Mouse (Mus musculus): ENCODE data around the gene Fbxl13. TPM values are rescaled to one million over a fixed set of nuclear protein-coding genes. Genes with fewer than 3 reads are reported as not detected.

The Fbxl13 gene
- total and polyA plus RNA-seq, 3 experiments: 0.13 to 0.23 TPM; not detected in 1

GRCm38 (mm10) chr5:21513363-21513762, 132.1 kb downstream of the Fbxl13 start:
- no peaks in the 10 kb centered on the region; a peak in 1 of 4 replicates for H3K36me3 ChIP-seq (ENCODE audit: control insufficient read depth in 1 of 2, insufficient read depth in 2 of 2, low read length in 2 of 2)
- H3K79me2 ChIP-seq (ENCODE audit: control insufficient read depth, insufficient read depth, low read length, poor library complexity): no peaks in the 10 kb centered on the region
- DNase-seq (ENCODE audit: low read depth, low spot score): no peak
- TF ChIP-seq HCFC1 (IDR thresholded peaks at IDR 0.05; ENCODE audit: low read depth, low read length) (no peak), KAT2A (conservative IDR thresholded peaks at IDR 0.05; ENCODE audit: low read depth, low read length) (no peak), ZKSCAN1 (IDR thresholded peaks at IDR 0.05; ENCODE audit: low read depth, low read length) (no peak), CHD2 (IDR thresholded peaks at IDR 0.05; ENCODE audit: low read length) (no peak), MAFK (IDR thresholded peaks at IDR 0.05; ENCODE audit: borderline replicate concordance, low read depth, low read length) (no peak)
- H3K27me3 ChIP-seq (ENCODE audit: control insufficient read depth in 1 of 2, insufficient read depth in 2 of 2, low read length in 2 of 2): no peaks in the 10 kb centered on the region; a peak in 1 of 4 replicates
- H3K27ac ChIP-seq (ENCODE audit: control insufficient read depth, low read depth, low read length): no peak overlapping the region
- H3K4me3 ChIP-seq (ENCODE audit: control insufficient read depth in 1 of 2, insufficient read depth in 1 of 2, low read depth in 2 of 2, low read length in 2 of 2): no peak overlapping the region
- no peaks in the 10 kb centered on the region for H3K9me3 ChIP-seq (replicated peaks; ENCODE audit: insufficient read depth, low read length)
- H3K4me1 ChIP-seq (ENCODE audit: control insufficient read depth in 1 of 2, insufficient read depth in 2 of 2, low read length in 2 of 2): peaks cover 0 to 3% of the 10 kb centered on the region in 2 experiments; a peak in 1 of 4 replicates
- no peak overlapping the region for H3K9ac ChIP-seq (ENCODE audit: control insufficient read depth, low read depth, low read length, poor library complexity, severe bottlenecking)

DNA sequence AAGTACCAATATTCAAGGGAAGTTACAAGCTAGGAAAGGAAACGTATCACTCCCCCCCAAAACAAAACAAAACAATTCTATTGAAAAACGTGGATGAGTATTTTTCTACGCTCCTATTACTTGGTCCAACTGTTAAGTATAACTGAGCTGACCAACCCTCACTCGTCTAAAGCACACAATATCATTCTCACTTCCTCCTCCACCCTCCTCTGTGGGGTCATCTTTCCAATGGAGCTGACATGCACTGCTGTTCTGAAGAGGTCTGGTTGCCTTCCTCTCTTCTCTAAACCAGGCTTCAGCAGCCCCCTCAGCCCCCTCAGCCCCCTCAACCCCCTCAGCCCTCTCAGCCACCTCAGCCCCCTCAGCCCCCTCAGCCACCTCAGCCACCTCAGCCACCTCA, 135.6 kb downstream of the Fbxl13 start:
- TF ChIP-seq TBP (IDR thresholded peaks at IDR 0.05; ENCODE audit: low read depth, low read length): no peak
- no peaks in the 10 kb centered on the region for H3K36me3 ChIP-seq (ENCODE audit: control insufficient read depth in 1 of 2, insufficient read depth in 2 of 2, low read length in 2 of 2)
- H3K9ac ChIP-seq (ENCODE audit: control insufficient read depth, low read depth, low read length, poor library complexity, severe bottlenecking): no peak overlapping the region
- DNase-seq (ENCODE audit: low read depth, low spot score): no peak
- no peaks in the 10 kb centered on the region for H3K4me1 ChIP-seq (ENCODE audit: control insufficient read depth in 1 of 2, insufficient read depth in 2 of 2, low read length in 2 of 2)
- no peak overlapping the region for H3K4me3 ChIP-seq (ENCODE audit: control insufficient read depth in 1 of 2, insufficient read depth in 1 of 2, low read depth in 2 of 2, low read length in 2 of 2)
- no peaks in the 10 kb centered on the region; a peak in 2 of 4 replicates for H3K27me3 ChIP-seq (ENCODE audit: control insufficient read depth in 1 of 2, insufficient read depth in 2 of 2, low read length in 2 of 2)
- H3K9me3 ChIP-seq (replicated peaks; ENCODE audit: insufficient read depth, low read length): no peaks in the 10 kb centered on the region
- H3K27ac ChIP-seq (ENCODE audit: control insufficient read depth, low read depth, low read length): no peak overlapping the region
- no peaks in the 10 kb centered on the region for H3K79me2 ChIP-seq (ENCODE audit: control insufficient read depth, insufficient read depth, low read length, poor library complexity)

- Histone ChIP-seq H3K9me3 (replicated peaks; ENCODE audit: insufficient read depth, low read length) (no peaks in the 10 kb centered on the region), H3K9ac (ENCODE audit: control insufficient read depth, low read depth, low read length, poor library complexity, severe bottlenecking) (no peak overlapping the region), H3K36me3 (ENCODE audit: control insufficient read depth in 1 of 2, insufficient read depth in 2 of 2, low read length in 2 of 2) (no peaks in the 10 kb centered on the region), H3K27me3 (ENCODE audit: control insufficient read depth in 1 of 2, insufficient read depth in 2 of 2, low read length in 2 of 2) (no peaks in the 10 kb centered on the region; a peak in 1 of 4 replicates), H3K79me2 (ENCODE audit: control insufficient read depth, insufficient read depth, low read length, poor library complexity) (no peaks in the 10 kb centered on the region), H3K4me1 (ENCODE audit: control insufficient read depth in 1 of 2, insufficient read depth in 2 of 2, low read length in 2 of 2) (no peaks in the 10 kb centered on the region), H3K4me3 (ENCODE audit: control insufficient read depth in 1 of 2, insufficient read depth in 1 of 2, low read depth in 2 of 2, low read length in 2 of 2) (no peak overlapping the region), H3K27ac (ENCODE audit: control insufficient read depth, low read depth, low read length) (no peak overlapping the region)
- no peak for DNase-seq (ENCODE audit: low read depth, low spot score)
- no peak for TF ChIP-seq RAD21 (IDR thresholded peaks at IDR 0.05; ENCODE audit: low read depth, low read length)
- TF ChIP-seq POLR2AphosphoS5 (IDR thresholded peaks at IDR 0.05; ENCODE audit: borderline replicate concordance, low read depth, low read length): no peak
- no peak for TF ChIP-seq ZKSCAN1 (IDR thresholded peaks at IDR 0.05; ENCODE audit: low read depth, low read length)
- no peak for TF ChIP-seq MEF2A (IDR thresholded peaks at IDR 0.05; ENCODE audit: extremely low read depth, insufficient replicate concordance, low read depth, low read length, poor library complexity, severe bottlenecking)
- TF ChIP-seq GATA1 (IDR thresholded peaks at IDR 0.05; ENCODE audit: low read depth, low read length): no peak
- no peak for TF ChIP-seq EP300 (IDR thresholded peaks at IDR 0.05; ENCODE audit: low read depth in 1 of 2, low read length in 2 of 2)
- no peak for TF ChIP-seq MYC (IDR thresholded peaks at IDR 0.05; ENCODE audit: low read depth, low read length)
- TF ChIP-seq TAL1 (IDR thresholded peaks at IDR 0.05; ENCODE audit: low read length): no peak
- no peak for TF ChIP-seq NELFE (IDR thresholded peaks at IDR 0.05; ENCODE audit: low read depth, low read length)
- TF ChIP-seq SMC3 (IDR thresholded peaks at IDR 0.05; ENCODE audit: low read depth, low read length): no peak
- TF ChIP-seq JUND (IDR thresholded peaks at IDR 0.05; ENCODE audit: low read depth, low read length): no peak
- no peak for TF ChIP-seq HCFC1 (IDR thresholded peaks at IDR 0.05; ENCODE audit: low read depth, low read length)
- TF ChIP-seq USF1 (IDR thresholded peaks at IDR 0.05; ENCODE audit: low read depth, low read length): no peak
- TF ChIP-seq NRF1 (IDR thresholded peaks at IDR 0.05; ENCODE audit: insufficient read depth, low read depth, low read length, poor library complexity, severe bottlenecking): no peak
- TF ChIP-seq ETS1 (IDR thresholded peaks at IDR 0.05; ENCODE audit: low read depth, low read length): no peak
- no peak for TF ChIP-seq POLR2AphosphoS2 (IDR thresholded peaks at IDR 0.05; ENCODE audit: low read length)
- TF ChIP-seq MAFK (IDR thresholded peaks at IDR 0.05; ENCODE audit: borderline replicate concordance, low read depth, low read length): no peak
- no peak for TF ChIP-seq USF2 (IDR thresholded peaks at IDR 0.05; ENCODE audit: borderline replicate concordance in 1 of 2, insufficient read depth in 1 of 2, low read depth in 1 of 2, low read length in 2 of 2)
These were observed 138.5 kb downstream of the Fbxl13 start for GRCm38 (mm10) chr5:21506887-21507286.
